Comparison of ENCODE assay signal across 13 mouse cellular contexts in the genomic region with DNA sequence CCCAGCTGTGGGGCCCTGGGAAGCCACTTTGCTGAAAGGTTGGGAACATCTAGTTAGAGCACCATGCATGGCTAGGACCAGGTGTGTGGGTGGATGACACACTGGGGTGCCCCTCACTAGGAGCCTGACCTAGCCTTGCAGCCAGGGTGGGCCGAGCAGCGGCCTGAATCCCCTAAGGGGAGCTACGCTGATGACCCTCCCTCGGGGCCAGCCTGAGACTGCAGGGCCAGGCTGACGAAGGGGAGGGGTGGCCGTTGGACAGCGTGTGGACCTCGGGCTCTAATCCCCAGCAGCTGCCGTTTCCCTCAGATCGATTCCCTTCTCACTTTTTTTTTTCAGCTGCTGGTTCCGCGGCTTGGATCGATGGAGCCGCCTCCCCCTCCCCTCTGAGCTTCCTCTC. TPM values are rescaled to one million over a fixed set of nuclear protein-coding genes. Genes with fewer than 3 reads are reported as not detected.
DNase-seq lines count a peak whose midpoint lies in the region; ATAC-seq and TF ChIP-seq lines count a peak whose summit lies in the region.
"Had no signal": no experiment of that assay in that cellular context is flagged by ENCODE, and none has a peak within 500 bp of the region (broad histone marks: within the 10 kb centered on the region; RNA-seq: fewer than 3 reads in every experiment).

No protein-coding gene starts in this region.

- DNase-seq in layer of hippocampus, adult 2 months (ENCODE audit: low spot score in 2 of 2): no peak
- no peak for DNase-seq in layer of hippocampus, postnatal 10 days (ENCODE audit: low spot score in 2 of 2)
- DNase-seq in liver, embryonic 13.5 days: no peak
- DNase-seq in lung, postnatal 25 days (ENCODE audit: low spot score): no peak
- no peak for DNase-seq in ovary, postnatal 14 days (ENCODE audit: low spot score)
- DNase-seq: adrenal gland, adult 8-10 months; cerebellum, adult 8-10 months; heart, postnatal 36 days; right cerebral cortex, postnatal 4 days; thymus, postnatal 36 days had no signal

- no peak for ATAC-seq in forebrain, embryonic 15.5 days (replicated peaks)
- ATAC-seq in liver, embryonic 13.5 days (ENCODE audit: low read depth): no peak

- H3K36me3 ChIP-seq in forebrain, embryonic 15.5 days: no peaks in the 10 kb centered on the region
- no peaks in the 10 kb centered on the region for H3K36me3 ChIP-seq in liver, embryonic 13.5 days

- H3K9ac ChIP-seq in forebrain, embryonic 15.5 days (replicated peaks): no peak overlapping the region; the same call in 1 of the 2 replicates
- H3K9ac ChIP-seq in liver, embryonic 13.5 days: no peak overlapping the region

- no peak for TF ChIP-seq CTCF in layer of hippocampus, adult 2 months (conservative IDR thresholded peaks at IDR 0.05)
- no peak for TF ChIP-seq CTCF in olfactory bulb, adult 2 months (IDR thresholded peaks at IDR 0.05; ENCODE audit: insufficient read depth, low read depth, low read length)

- H3K27ac ChIP-seq in layer of hippocampus, adult 2 months: 0 out of 2 replicates have a peak overlapping the region, but pooled peaks have one; percentile 39
- H3K27ac ChIP-seq in forebrain, embryonic 15.5 days (replicated peaks): no peak overlapping the region
- no peak overlapping the region for H3K27ac ChIP-seq in liver, embryonic 13.5 days
- no peak overlapping the region for H3K27ac ChIP-seq in olfactory bulb, adult 2 months (ENCODE audit: insufficient read depth, low read depth, low read length)

- H3K4me2 ChIP-seq in forebrain, embryonic 15.5 days (replicated peaks): 0 out of 2 replicates have a peak overlapping the region, but pooled peaks have one; percentile 5
- H3K4me2 ChIP-seq in liver, embryonic 13.5 days: 0 out of 2 replicates have a peak overlapping the region, but pooled peaks have one; percentile 2

- no peaks in the 10 kb centered on the region for H3K9me3 ChIP-seq in forebrain, embryonic 15.5 days
- H3K9me3 ChIP-seq in liver, embryonic 13.5 days (replicated peaks): no peaks in the 10 kb centered on the region

- peaks cover 70% of the 10 kb centered on the region for H3K4me1 ChIP-seq in forebrain, embryonic 15.5 days
- H3K4me1 ChIP-seq in liver, embryonic 13.5 days (replicated peaks): peaks cover 73% of the 10 kb centered on the region
- H3K4me1 ChIP-seq in olfactory bulb, adult 2 months (ENCODE audit: control insufficient read depth, insufficient read depth, low read length): peaks cover 90% of the 10 kb centered on the region

- H3K4me3 ChIP-seq in layer of hippocampus, adult 2 months: no peak overlapping the region
- H3K4me3 ChIP-seq in forebrain, embryonic 15.5 days: no peak overlapping the region
- H3K4me3 ChIP-seq in liver, embryonic 13.5 days (replicated peaks): no peak overlapping the region
- H3K4me3 ChIP-seq in olfactory bulb, adult 2 months (ENCODE audit: insufficient read depth, low read depth, low read length): peak overlapping the region; percentile 1; the same call in 1 of the 2 replicates

- no peak for TF ChIP-seq POLR2A in olfactory bulb, adult 2 months (IDR thresholded peaks at IDR 0.05; ENCODE audit: insufficient read depth, low read depth, low read length)

- H3K27me3 ChIP-seq in forebrain, embryonic 15.5 days: peaks cover 43% of the 10 kb centered on the region
- peaks cover 92% of the 10 kb centered on the region for H3K27me3 ChIP-seq in liver, embryonic 13.5 days

- whole genome bisulfite sequencing in forebrain, embryonic 15.5 days: 5% methylated on average over 14 of the region's 14 CpGs
- under 1% methylated on average over 13 of the region's 14 CpGs for WGBS in liver, embryonic 13.5 days (ENCODE audit: insufficient replicate concordance)
- WGBS in olfactory bulb, adult 2 months: 13% methylated on average over 14 of the region's 14 CpGs

RNA-seq across cellular contexts. Expression of a gene that starts 1.3 kb away (rescaled TPM):
- total RNA-seq in layer of hippocampus, adult 2 months (2021): 1 to 10 TPM; 5.5 to 7.1 TPM
- 10 to 100 TPM; 16.2 to 17.4 TPM for total RNA-seq in layer of hippocampus, postnatal 10 days (2021)
- polyA plus RNA-seq in forebrain, embryonic 15.5 days (2015; fragmentation: Nextera tagmentation; extraction: Ambion mirVana): 2.8 and 4.1 TPM in 2 replicates
- 0.14 and 0.25 TPM in 2 replicates for polyA plus RNA-seq in liver, embryonic 13.5 days (2015; fragmentation: Nextera tagmentation; extraction: Ambion mirVana)
- polyA plus RNA-seq in olfactory bulb, adult 2 months (2012; ENCODE audit: insufficient read depth, insufficient read length, low replicate concordance, missing spikeins): not detected in 2 replicates
- total RNA-seq: ES-E14; heart, postnatal 36 days had no signal

RNA-seq across cellular contexts. Expression of a gene that starts 13.2 kb away (rescaled TPM):
- 10 to 100 TPM; 72.9 to 76.0 TPM for total RNA-seq in layer of hippocampus, adult 2 months (2021)
- total RNA-seq in layer of hippocampus, postnatal 10 days (2021): 10 to 100 TPM; 55.0 to 60.5 TPM
- polyA plus RNA-seq in forebrain, embryonic 15.5 days (2015; fragmentation: Nextera tagmentation; extraction: Ambion mirVana): 62.3 and 77.8 TPM in 2 replicates
- polyA plus RNA-seq in liver, embryonic 13.5 days (2015; fragmentation: Nextera tagmentation; extraction: Ambion mirVana): 37.1 and 41.7 TPM in 2 replicates
- not detected in 2 replicates for polyA plus RNA-seq in olfactory bulb, adult 2 months (2012; ENCODE audit: insufficient read depth, insufficient read length, low replicate concordance, missing spikeins)

RNA-seq across cellular contexts. Expression of a gene that starts 30.2 kb away (rescaled TPM):
- total RNA-seq in layer of hippocampus, adult 2 months (2021): 10 to 100 TPM; 80.5 to 86.6 TPM
- 10 to 100 TPM; 78.4 to 79.4 TPM for total RNA-seq in layer of hippocampus, postnatal 10 days (2021)
- polyA plus RNA-seq in forebrain, embryonic 15.5 days (2015; fragmentation: Nextera tagmentation; extraction: Ambion mirVana): 28.9 and 29.2 TPM in 2 replicates
- polyA plus RNA-seq in liver, embryonic 13.5 days (2015; fragmentation: Nextera tagmentation; extraction: Ambion mirVana): 5.6 and 5.7 TPM in 2 replicates
- polyA plus RNA-seq in olfactory bulb, adult 2 months (2012; ENCODE audit: insufficient read depth, insufficient read length, low replicate concordance, missing spikeins): not detected in 2 replicates

RNA-seq across cellular contexts. Expression of a gene that starts 30.4 kb away (rescaled TPM):
- total RNA-seq in layer of hippocampus, adult 2 months (2021): 10 to 100 TPM; 64.0 to 65.4 TPM
- 10 to 100 TPM; 48.3 to 53.8 TPM for total RNA-seq in layer of hippocampus, postnatal 10 days (2021)
- 53.4 and 55.4 TPM in 2 replicates for polyA plus RNA-seq in forebrain, embryonic 15.5 days (2015; fragmentation: Nextera tagmentation; extraction: Ambion mirVana)
- 0.08 and 0.10 TPM in 2 replicates for polyA plus RNA-seq in liver, embryonic 13.5 days (2015; fragmentation: Nextera tagmentation; extraction: Ambion mirVana)
- polyA plus RNA-seq in olfactory bulb, adult 2 months (2012; ENCODE audit: insufficient read depth, insufficient read length, low replicate concordance, missing spikeins): not detected in 2 replicates

RNA-seq across cellular contexts. Expression of a gene that starts 57.3 kb away (rescaled TPM):
- 10 to 100 TPM; 20.6 to 25.9 TPM for total RNA-seq in layer of hippocampus, adult 2 months (2021)
- 10 to 100 TPM; 30.7 to 38.2 TPM for total RNA-seq in layer of hippocampus, postnatal 10 days (2021)
- 21.7 and 21.9 TPM in 2 replicates for polyA plus RNA-seq in forebrain, embryonic 15.5 days (2015; fragmentation: Nextera tagmentation; extraction: Ambion mirVana)
- 7.4 and 9.0 TPM in 2 replicates for polyA plus RNA-seq in liver, embryonic 13.5 days (2015; fragmentation: Nextera tagmentation; extraction: Ambion mirVana)
- not detected in 2 replicates for polyA plus RNA-seq in olfactory bulb, adult 2 months (2012; ENCODE audit: insufficient read depth, insufficient read length, low replicate concordance, missing spikeins)

Comparison
In these comparisons a context has a peak if more than half of its experiments do, and no peak if none do; other contexts are left out.
1. RNA of a gene that starts 13.2 kb away (polyA plus RNA-seq): 62.3 to 77.8 TPM in forebrain, embryonic 15.5 days and 37.1 to 41.7 TPM in liver, embryonic 13.5 days; not detected in olfactory bulb, adult 2 months; every median in the first group is over 10 times any median in the second.